Mouse (Mus musculus) A20 (cell line): ENCODE measurements around the gene Cdkal1.

Experiments used
- DNase-seq: peaks from one replicate; pipeline ENCODE4 v3.0.0-alpha.2; 2011; ENCODE audit warnings: low read depth, low spot score

Cdkal1 gene

DNA sequence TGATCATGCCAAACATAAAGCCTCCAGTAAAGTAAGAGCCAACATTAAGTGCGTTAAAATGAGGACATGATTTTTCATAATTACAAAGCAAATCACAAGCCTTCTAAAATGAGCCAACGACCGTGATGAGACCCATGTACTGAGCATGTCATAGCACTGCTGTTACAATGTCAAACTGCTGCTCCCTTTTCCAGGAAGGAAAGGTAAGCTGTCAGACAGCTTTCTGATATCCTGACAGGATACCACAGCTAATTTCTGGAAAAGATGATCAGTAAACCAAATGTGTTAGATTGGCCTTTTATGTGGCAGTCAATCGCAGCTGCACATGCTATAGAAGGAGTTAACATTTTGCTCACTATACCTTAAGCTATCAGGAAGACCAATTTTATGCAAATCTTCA lies 44.7 kb downstream of the Cdkal1 start:
- no peak for DNase-seq

DNA sequence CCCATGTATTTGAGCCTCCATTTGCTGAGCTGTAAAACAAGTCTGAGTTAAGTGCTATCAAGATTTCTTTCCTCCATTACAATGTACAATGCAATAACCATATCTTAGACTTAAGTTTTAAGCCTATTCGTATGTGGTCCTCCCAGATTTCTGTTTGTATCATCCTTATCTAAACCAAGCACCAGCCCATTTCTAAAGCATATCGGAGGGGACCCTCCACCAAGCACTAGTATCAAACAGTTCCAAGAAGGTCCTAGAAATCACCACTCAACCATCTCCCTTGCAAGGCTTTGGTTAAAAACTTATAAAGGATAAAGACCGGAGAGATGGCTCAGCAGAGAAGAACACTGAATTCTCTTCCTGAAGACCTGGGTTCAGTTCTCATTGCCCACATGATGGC lies 47.1 kb downstream of the Cdkal1 start:
- DNase-seq: no peak

DNA sequence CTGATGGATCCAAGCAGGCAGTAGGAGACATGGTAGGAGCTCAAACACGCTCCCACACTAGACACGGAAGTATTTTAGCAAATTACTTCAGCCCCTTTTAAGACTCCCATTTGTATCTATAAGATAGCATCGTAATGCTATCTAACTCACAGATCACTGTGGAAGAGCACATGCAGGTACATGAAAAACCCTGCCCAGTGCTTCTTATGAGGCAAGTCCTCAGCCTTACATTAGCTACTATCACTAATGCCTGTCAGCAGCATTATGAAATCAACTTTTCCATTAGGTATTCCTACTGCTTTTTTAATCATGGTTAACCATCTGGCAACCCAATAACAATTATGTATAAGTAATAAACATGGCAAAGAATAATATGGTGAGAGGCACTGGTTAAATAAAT lies 47.5 kb downstream of the Cdkal1 start:
- DNase-seq: no peak

DNA sequence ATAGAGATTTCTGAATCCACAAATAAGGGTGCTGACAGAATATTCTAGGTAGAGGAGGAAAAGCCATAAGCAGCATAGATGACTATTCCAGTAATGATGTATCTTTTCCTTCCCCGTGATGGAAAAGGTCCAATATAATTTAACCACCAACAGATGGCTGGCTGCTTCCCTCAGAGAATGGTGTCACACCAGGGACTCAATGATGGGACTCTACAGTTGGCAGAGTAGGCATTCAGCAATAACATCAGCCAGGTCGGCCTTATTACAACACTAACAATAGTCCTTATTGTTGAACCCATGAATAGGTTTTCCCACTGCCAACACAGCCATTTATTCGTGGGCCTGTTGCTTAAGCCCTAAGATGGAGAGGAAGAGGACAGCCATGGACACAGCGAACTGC lies 48.6 kb downstream of the Cdkal1 start:
- no peak for DNase-seq

DNA sequence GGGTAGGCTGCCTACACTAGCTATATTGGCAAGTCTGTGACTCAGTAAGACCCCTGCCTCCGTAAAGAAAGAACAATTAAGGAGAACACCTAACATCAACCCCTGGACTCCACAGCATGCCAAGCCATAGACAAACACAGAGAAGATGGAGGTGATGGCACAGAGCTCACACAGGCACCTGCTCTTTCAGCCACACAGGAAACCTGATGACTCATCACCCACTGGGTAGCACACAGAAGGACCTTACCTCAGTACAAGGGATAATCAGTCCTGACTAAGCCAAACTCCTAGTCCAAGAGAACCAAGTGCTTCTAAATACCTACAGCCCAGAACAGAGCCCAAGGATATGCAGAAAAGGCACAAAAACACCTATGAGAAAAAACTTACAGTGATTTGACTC lies 50.2 kb downstream of the Cdkal1 start:
- DNase-seq: no peak

DNA sequence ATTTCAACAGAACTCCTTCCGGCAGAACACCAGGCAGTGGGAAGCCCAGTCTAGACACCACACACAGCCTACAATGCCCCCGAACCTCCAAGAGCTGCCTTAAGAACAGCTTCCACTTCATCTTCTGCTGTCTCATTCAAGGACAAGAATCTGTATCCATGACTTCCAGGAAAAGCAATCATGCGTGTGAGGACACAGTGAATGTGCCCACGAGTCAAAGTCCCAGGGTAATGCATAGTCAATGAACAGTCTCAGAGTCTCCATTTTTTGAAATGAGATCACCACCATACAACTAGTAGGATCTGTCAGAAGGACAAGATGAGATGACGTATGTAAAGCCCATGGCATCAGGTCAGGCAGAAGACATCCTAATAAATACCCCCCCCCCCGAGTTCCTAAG lies 51.4 kb downstream of the Cdkal1 start:
- DNase-seq: no peak

DNA sequence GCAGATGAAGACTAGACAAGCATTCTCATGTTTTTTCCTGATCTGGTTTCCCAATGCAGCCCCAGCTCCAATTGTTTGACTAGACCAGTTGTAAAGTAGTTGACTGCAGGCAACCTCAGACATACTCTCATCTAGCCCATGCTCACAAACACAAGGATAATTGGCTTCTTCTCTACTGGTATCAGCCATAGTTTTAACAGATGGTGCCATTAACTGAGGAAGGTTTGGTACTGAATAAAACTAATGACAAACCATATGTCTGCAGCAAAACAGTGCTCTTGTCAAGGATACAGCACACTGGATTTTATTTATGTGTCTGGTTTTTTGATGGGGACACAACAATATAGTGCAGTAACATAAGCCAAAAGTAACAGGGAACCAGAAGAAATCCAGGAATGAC lies 52.8 kb downstream of the Cdkal1 start:
- DNase-seq: no peak

DNA sequence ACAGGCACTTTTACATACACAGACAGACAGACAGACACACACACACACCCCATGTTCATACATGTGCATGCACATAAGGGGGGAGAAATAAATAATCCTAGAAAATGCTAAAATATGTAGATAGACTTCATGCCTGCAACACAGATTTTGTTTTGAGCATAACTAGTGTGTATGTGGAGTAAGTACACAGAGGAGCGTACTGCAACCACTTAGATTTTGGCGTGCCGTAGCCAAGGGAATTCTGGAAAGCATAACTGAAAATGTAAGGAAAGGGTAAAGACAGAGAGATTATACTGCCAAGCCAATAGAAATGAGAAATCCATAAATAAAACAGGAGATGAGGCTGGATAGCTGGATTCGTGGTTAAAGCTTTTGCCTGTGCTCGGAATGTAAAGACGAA lies 55.4 kb downstream of the Cdkal1 start:
- DNase-seq: no peak

DNA sequence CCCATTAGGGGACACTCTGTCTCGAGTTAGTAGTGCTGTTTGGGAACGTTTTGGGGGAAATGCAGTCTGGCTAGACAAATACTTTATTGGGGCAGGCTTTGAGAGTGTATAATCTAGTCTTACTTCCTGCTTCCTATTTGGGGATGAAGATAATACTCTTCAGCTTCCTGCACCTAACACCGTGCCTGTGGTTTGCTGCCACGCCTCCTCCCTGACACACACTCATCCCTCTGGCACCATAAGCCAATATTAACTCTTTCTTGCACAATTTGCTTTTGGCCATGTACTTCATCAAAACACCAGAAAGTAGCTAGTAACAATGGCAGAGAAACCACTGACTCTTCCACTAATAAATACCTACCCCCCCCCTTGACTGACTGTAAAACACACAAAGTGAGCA lies 63.4 kb downstream of the Cdkal1 start:
- DNase-seq: no peak

DNA sequence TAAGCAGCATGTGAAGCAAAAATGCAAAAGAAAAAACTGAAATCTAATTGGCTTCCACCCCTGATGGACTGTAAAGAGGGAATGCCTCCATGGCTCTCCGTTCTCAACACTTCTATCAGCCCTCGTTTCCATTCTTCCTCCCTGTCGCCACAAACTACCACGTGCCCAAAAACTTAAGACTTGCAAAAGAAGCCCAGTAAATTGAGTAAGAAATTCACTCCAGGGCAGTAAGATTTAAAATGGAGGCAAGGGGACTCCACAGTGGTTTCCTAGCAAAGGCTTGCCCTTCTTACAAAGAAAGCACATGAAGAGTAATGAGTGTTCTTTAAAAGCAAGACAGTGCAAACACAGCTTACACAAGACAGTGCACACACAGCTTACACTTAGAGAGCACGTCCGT lies 64.0 kb downstream of the Cdkal1 start:
- no peak for DNase-seq

DNA sequence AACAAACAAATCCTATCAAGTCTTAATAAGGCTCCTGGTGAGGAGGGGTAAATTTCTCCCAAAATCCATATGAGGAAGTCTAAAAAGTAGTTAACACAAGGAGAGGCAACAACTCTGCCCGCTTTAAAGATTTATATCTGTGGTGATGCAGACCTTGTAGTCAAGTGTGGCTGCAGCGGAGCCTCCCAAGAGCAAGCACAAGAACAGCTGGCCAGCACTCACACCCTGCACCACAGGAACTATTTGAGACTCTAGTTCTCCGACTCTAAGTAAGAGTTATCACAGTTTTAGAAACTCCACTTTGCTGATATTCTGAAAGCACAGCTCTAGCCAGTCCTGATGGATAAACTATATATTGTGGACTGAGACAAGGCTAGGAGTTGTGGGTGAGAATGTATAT lies 68.5 kb downstream of the Cdkal1 start:
- DNase-seq: no peak

DNA sequence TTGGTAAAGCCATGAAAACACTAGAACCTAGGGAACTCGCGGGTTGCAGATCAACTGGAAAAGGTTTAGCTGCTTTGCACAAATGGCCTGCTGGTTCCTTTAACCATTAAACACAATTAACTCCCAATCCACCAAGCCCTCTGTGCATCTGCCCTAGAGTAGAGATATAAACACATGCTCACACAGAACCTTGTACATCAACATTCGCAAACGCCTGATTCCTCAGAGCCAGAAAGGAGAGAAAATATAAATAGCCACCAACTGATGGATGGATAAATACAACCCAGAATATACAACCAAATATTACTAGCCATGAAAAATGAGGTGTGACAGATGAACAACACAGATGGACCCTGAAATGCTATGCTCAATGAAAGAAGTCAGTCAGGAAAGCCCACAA lies 70.6 kb downstream of the Cdkal1 start:
- DNase-seq: no peak

DNA sequence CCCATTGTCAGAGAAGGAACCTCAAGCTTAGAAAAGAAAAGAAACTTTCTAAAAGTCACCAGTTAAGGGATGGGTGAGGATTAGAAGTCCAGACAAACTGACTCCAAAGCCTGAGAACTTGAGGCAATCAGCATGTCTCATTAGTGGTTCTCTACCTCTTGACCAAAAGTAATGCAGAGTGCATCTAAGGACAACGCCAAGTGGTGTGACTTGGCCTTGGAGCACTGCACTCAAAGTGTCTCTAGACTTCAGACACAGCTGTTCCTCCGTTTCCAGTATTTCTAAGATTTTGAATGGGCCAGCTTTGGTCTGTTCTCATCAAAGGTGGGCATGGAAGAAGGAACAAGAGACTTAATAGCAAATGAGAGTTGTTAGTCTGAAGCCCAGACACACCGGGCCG lies 74.1 kb downstream of the Cdkal1 start:
- no peak for DNase-seq

DNA sequence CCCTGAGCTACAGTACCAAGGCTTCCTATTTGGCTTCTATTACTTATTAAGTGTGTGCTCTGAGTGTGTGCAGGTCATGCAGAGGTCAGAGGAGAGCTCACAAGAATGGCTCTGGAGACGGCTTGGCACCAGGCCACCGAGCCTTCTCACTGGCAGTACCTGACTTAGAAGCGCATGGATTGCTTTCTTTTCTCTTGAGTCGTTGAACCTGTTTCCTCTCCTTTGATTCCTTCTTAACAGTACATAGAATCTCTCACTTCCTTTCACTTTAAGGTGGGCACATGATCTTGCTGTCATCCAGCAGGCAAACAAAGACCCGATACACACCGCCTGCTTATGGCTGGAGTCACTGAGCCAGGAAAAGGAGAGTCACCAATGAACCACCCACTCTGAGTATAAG lies 74.8 kb downstream of the Cdkal1 start:
- DNase-seq: no peak

DNA sequence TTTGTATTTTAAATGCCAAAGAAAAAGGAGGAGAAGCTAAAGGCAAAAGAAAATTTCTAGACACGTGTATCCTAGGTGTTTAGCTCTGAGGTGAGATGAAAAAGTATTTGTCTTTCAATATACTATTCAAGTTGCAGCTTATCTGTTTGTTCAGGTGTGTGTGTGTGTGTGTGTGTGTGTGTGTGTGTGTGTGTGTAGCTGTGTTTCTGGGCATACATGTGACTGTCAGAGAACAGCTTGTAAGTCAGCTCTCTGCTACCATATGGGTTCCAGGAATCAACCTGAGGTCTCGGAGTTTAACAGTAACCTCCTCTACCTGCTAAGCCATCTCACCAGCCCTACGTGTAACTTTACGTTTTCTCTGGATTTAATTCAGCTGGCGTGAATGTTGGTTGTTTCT lies 76.0 kb downstream of the Cdkal1 start:
- DNase-seq: no peak

DNA sequence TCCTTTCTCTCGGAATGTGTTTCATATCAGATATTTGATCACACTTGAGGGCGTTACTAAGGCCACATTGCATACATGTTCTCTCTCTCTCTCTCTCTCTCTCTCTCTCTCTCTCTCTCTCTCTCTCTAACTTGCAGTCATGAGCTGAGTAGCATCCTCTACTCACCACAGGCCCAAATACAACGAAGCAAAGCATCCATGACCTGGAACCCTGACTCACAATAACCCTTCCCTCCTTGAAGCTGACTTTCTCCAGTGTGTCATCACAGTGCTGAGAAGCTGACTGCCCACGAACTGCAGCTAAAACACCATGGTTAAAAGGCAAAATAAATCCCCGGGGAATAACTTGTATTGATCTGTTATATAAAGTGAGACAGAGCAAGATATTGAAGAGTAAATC lies 76.4 kb downstream of the Cdkal1 start:
- DNase-seq: no peak

DNA sequence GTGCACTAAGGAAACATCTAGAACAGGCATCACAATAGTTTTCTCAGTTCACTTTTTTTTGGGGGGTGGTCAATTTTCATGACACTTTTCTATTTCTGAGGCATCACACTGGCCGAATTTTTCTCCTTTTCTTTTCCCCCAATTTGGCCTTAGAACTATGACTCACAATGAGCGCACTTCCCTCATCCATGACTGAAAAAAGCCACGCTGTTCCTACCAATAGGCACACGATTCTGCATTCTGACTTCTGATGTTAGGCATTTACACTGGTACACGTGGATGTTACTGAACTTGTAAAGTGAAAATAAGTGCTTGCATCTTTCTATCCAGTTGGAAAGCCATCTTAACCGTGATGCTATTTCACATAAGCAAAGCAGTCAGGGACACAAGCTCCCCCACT lies 77.3 kb downstream of the Cdkal1 start:
- DNase-seq: no peak

DNA sequence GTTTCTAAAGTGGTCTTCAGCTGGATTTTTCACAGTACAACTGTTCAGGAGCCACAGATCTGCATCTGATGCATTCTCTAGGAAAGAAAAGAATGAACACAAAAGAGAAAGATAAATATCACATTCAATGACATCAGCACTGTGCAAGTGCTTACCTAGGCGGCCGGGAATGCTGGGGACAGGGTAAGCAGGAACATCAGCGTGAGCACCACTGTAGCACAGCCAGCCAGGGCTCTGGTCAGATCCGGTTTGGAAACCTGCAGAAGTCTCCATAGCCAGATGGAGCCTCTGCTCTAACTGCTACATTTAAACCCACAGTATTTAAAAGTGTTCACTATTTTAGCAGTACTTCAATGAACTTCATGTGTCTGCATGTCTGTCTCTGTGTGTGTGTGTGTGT lies 78.2 kb downstream of the Cdkal1 start:
- no peak for DNase-seq

DNA sequence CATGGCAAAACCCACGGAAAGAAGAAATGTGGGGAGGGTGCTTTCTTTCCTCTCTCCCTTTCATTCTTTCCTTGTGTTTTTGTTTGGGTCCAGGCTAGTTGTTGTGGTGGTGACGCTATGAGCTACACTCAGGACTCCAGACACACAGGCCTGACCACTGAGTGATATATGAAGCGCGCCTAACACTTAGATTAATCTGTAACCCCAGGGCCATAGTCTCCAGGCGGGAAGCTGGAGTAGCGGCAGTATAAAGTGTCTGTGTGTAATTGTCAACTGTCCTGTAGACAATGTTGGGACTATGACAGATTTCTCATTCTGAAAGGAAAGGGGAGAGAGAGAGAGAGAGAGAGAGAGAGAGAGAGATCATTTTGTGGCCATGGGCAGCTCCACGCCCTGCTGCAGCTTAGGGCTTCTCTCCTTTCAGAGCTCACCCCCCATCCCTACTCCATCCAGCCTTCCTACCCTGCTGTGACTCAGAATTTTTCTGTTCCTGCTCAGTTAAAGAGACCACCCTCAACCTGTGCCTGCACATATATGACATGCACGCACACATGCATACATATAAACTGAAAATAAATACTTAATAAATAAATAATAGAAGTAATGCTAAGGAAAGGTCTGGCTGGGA lies 79.8 kb downstream of the Cdkal1 start:
- no peak for DNase-seq

DNA sequence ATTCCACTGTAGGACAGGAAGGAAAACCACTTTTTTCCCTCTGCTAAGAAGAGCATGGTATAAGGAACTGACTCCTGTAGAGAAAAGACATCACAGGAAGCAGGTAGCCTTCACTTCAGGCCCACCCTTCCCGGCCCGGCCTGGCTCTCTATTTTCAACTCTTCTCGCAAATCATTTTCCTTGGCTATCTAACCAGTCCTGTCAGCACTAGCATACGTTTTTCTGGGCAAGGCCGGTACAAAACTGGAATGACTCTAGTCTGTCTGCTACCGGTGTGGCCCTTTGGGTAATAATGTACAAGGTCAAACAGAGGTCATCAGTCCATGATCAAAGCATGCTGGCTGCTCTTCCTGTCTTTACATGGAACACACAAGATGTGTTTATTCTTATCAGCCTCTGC lies 81.9 kb downstream of the Cdkal1 start:
- no peak for DNase-seq

DNA sequence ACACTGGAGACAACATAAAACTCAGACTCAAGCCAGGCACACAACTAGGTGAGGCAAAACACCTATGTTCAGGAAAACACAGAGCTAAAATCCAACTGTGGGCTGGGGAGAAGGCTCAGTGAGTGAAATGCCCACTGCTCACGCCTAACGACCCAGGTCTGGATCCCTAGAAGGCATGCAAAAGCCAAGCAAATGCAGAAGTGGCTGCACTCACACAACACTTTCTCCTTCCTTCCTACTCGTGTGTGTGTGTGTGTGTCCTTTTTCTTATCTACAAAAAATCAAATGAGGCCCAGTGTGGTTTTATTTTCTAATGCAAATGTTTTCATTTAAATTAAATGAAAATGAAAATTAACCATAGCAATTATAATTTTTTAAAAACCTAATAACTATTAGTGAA lies 82.5 kb downstream of the Cdkal1 start:
- no peak for DNase-seq

DNA sequence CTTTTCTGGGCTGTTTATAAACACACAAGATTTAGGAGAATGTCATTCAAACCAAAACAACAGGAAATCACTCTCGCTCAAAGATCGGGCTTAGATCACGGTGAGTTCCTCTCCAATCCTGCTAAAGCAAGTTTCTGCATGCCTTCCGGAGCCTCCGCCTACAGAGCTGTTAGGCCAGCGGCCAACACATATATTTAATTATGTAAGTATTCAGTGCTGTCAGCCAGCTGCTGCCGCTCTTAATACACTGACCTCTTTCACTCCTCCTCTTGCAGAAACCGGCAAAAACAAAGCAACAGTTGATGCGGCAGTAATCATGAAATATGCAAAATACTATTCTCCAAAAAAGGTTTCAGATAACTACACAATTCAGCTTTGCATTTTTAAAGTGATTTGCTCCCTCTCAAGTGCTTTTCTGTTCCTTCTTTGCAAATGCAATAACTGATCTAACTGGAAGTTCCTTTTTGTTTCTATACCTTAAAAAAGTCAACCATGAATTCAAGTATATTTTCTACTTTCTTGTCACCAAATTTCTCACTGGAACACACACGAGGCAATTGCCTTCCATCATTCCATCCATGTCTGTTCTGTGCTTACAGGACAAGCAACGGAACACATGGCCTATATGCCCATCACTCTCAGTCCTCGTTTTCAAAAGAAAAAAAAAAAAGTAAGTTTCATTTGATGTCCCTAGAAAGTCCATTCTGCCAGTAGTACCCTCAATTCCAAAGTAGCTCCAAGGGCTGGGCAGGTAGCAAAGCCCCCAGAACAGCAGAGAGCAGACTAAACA lies 85.6 kb downstream of the Cdkal1 start:
- peak; percentile 50 for DNase-seq

DNA sequence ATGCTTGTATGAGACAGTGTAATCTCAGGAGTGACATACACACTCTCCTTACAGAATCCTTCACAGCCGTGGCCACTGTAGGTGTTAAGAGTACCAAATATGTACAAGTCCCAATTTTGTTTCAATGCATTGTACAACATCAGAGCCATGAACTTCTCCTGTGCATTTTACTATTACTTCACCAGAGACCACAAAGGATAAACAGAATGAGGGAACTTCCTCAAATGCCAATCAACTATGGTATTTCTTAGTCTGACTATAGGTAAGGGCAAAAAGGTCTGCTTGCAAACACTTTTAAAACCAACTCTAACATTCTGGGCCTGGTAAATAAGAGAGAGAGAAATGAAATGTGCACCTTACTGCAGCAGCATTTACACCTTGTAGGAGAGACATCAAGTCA lies 87.4 kb downstream of the Cdkal1 start:
- peak; percentile 40 for DNase-seq

DNA sequence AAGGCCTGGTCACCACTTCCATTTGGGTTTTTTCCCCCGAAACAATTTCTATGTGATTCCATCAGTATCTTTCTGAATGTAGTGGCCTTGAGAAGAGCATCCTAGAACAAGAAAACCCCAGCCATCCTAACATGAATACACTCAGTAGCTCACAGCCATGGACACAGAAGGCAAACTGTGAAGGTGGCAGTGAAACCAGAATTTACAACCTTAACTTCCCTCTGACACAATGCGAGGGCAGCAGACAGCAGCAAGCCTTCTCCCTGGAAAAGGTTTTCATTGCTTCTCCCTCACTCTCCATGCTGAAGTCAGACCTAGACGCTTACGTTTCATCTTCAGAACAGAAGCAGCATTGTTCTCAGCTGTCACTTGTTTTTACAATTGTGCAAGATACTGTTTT lies 87.9 kb downstream of the Cdkal1 start:
- no peak for DNase-seq
